Mouse (Mus musculus) T-helper 17 cell (primary cell): ENCODE data around the gene Zfyve21.

ENCODE experiments used
- in situ Hi-C, 2 experiments: fragments of 300-600 bp; cut with MboI, MseI; formaldehyde crosslinking; loops; 1 replicate in 1 of 2; 2 replicates in 1 of 2; pipeline ENCODE4 v1.15.1; 2025; ENCODE audit warnings: high pct_unique_total_duplicates in 2 of 2

Zfyve21 gene

GRCm38 (mm10) chr12:111813766-111814617 is at the start of gene Zfyve21, which contains the start of gene Xrcc3:
Zfyve21 (plus strand) TSS chr12:111814170.
Xrcc3 (minus strand) TSS chr12:111813873.
- in situ Hi-C loops = loop anchor here (5.0 to 25.0 kb wide), 2 partner anchors 153 to 1273 kb away; partner anchors contain the start of genes Atp5mpl (in 1 of the 2) and Mta1 (in 1 of the 2)

GRCm38 (mm10) chr12:111766313-111767236 is 47.4 kb upstream of the Zfyve21 start:
- in situ Hi-C loops = no loop called here

GRCm38 (mm10) chr12:111768322-111768928 is 45.5 kb upstream of the Zfyve21 start:
- in situ Hi-C loops = no loop called here

- in situ Hi-C loops = no loop called here
Observed at GRCm38 (mm10) chr12:111769306-111769705, 44.7 kb upstream of the Zfyve21 start.

GRCm38 (mm10) chr12:111769816-111770577 is 44.0 kb upstream of the Zfyve21 start:
- in situ Hi-C loops = no loop called here

GRCm38 (mm10) chr12:111770651-111771050 is 43.3 kb upstream of the Zfyve21 start:
- in situ Hi-C loops = no loop called here

GRCm38 (mm10) chr12:111774156-111774555 is 39.8 kb upstream of the Zfyve21 start:
- in situ Hi-C loops = no loop called here

GRCm38 (mm10) chr12:111774845-111775244 is 39.1 kb upstream of the Zfyve21 start:
- in situ Hi-C loops = no loop called here

GRCm38 (mm10) chr12:111777919-111778318 is 36.1 kb upstream of the Zfyve21 start:
- in situ Hi-C loops = no loop called here

- in situ Hi-C loops = no loop called here
Observed at GRCm38 (mm10) chr12:111779544-111779943, 34.4 kb upstream of the Zfyve21 start.

- in situ Hi-C loops = no loop called here
Observed at GRCm38 (mm10) chr12:111785174-111785573, 28.8 kb upstream of the Zfyve21 start.

- in situ Hi-C loops = no loop called here
Observed at GRCm38 (mm10) chr12:111787015-111787414, 27.0 kb upstream of the Zfyve21 start.

GRCm38 (mm10) chr12:111790090-111790489 is 23.9 kb upstream of the Zfyve21 start:
- in situ Hi-C loops = no loop called here

GRCm38 (mm10) chr12:111790631-111791030 is 23.3 kb upstream of the Zfyve21 start:
- in situ Hi-C loops = no loop called here

GRCm38 (mm10) chr12:111791474-111792104 is 22.4 kb upstream of the Zfyve21 start:
- in situ Hi-C loops = no loop called here

GRCm38 (mm10) chr12:111794102-111794501 is 19.9 kb upstream of the Zfyve21 start:
- in situ Hi-C loops = no loop called here

GRCm38 (mm10) chr12:111794526-111795179 is 19.3 kb upstream of the Zfyve21 start:
- in situ Hi-C loops = no loop called here

GRCm38 (mm10) chr12:111795180-111795895 is 18.6 kb upstream of the Zfyve21 start:
- in situ Hi-C loops = no loop called here

- in situ Hi-C loops = no loop called here
Observed at GRCm38 (mm10) chr12:111797251-111797650, 16.7 kb upstream of the Zfyve21 start.
